Mouse (Mus musculus) spleen, adult 2 months (tissue): ENCODE measurements around the gene Bcl2l2.

Source experiments
- CTCF ChIP-seq: fragments of 200-500 bp; IDR thresholded peaks from 2 replicates; pipeline ENCODE4 v1.5.1; 2011; ENCODE audit warnings: mild to moderate bottlenecking, inconsistent platforms; ENCODE audit not compliant: insufficient read depth, insufficient read length, insufficient replicate concordance; ENCODE audit errors: extremely low read depth
- POLR2A ChIP-seq: fragments of 200-500 bp; IDR thresholded peaks from 2 replicates; pipeline ENCODE4 v1.6.1; 2011; ENCODE audit warnings: low read depth, low read length, inconsistent platforms

DNA sequence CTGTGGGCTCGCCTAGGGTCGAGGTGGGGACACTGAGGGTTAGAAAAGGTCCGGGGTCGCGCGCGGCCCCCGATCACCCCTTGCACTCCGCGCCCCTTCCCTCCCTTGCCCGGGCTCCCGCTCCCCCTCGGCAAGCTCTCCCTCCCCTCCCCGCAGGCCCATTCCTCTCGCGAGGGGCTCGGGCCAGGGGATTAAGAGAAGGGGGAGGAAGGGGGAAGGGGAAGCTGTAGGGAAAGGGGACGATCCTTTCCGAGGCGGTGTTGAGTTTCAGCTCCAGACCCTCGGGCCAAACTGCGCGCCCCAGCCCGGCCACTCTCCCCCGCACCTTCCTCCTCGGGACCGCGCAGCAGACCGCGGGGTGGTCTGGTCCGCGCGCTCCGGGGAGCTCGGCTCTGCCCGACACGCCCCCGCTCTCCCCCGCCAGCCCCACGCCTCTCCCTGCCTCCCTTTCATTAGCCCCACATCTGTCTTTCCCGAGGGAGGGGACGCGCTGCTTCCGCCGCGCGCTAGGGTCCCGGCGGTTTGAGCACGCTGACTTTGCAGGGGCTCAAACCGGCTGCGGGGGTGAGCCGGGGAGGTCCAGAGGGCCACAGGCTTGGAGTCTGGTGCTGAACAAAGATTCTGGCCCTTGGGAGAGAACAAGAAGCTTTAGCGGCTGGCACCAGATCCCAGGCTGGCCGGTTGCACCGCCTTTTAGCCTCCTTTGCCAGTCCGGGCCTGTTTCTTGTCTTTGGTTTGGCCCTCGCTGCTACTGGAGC lies 43.4 kb downstream of the Bcl2l2 start:
- TF ChIP-seq CTCF (no peak), POLR2A (no peak)
